Comparison of ENCODE assay signal across 14 mouse cellular contexts in the genomic region with DNA sequence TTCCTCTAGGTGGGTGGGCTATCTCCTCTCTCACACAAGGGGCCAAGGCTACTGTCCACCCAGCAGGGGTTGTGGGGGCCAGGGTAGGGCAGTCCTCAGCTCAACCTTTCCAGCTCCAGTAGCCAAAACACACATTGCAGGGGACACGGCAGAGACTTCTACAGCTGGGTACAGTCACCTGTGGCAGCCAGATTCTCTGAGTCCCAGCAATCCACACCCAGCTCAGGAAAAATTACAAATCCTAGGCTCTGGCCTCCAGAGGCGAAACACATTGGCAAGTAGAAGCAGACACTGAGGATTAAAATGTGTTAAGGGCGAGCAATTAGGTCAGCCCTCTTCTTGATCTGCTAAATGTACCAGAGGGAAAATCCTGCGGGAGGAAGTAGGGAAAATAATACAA. TPM values are rescaled to one million over a fixed set of nuclear protein-coding genes. Genes with fewer than 3 reads are reported as not detected.
"Had no signal": no experiment of that assay in that cellular context is flagged by ENCODE, and none has a peak within 500 bp of the region (broad histone marks: within the 10 kb centered on the region; RNA-seq: fewer than 3 reads in every experiment).

No protein-coding gene starts in this region.

- H3K27ac ChIP-seq: kidney, postnatal 0 days; limb, embryonic 13.5 days; liver, embryonic 15.5 days; neural tube, embryonic 12.5 days; stomach, embryonic 15.5 days had no signal

- H3K27me3 ChIP-seq: limb, embryonic 13.5 days; liver, embryonic 15.5 days; neural tube, embryonic 12.5 days; stomach, embryonic 15.5 days had no signal

- H3K4me1 ChIP-seq: liver, embryonic 15.5 days; neural tube, embryonic 12.5 days; stomach, embryonic 15.5 days had no signal

- H3K9me3 ChIP-seq: liver, embryonic 15.5 days; stomach, embryonic 15.5 days had no signal

- DNase-seq: layer of hippocampus, adult 9-11 months; layer of hippocampus, postnatal 36 days; lung, adult 2 months; lung, postnatal 36 days; midbrain, embryonic 14.5 days; right cerebral cortex, postnatal 14 days; thymus, postnatal 4 days had no signal

- H3K4me3 ChIP-seq: limb, embryonic 13.5 days; liver, embryonic 15.5 days; neural tube, embryonic 12.5 days; stomach, embryonic 15.5 days had no signal

- H3K36me3 ChIP-seq: limb, embryonic 13.5 days; liver, embryonic 15.5 days; neural tube, embryonic 12.5 days; stomach, embryonic 15.5 days had no signal

- H3K9ac ChIP-seq: limb, embryonic 13.5 days; liver, embryonic 15.5 days; neural tube, embryonic 12.5 days; stomach, embryonic 15.5 days had no signal

- H3K4me2 ChIP-seq: limb, embryonic 13.5 days; liver, embryonic 11.5 days; liver, embryonic 15.5 days; neural tube, embryonic 12.5 days; stomach, embryonic 15.5 days had no signal

RNA-seq across cellular contexts. Expression of a gene that starts 49.1 kb away (rescaled TPM):
- total RNA-seq: neutrophil, adult 5-6 weeks had no signal
